Mouse (Mus musculus): ENCODE measurements at regions not wholly inside any gene's neighbourhood (a gene's known extent, or its start where the extent isn't known, plus 50 kb on each side); places are given as distances from the start of the nearest gene placed in this dataset.
A peak's percentile ranks its signal among the peaks of the same experiment; 100 is the strongest.

DNA sequence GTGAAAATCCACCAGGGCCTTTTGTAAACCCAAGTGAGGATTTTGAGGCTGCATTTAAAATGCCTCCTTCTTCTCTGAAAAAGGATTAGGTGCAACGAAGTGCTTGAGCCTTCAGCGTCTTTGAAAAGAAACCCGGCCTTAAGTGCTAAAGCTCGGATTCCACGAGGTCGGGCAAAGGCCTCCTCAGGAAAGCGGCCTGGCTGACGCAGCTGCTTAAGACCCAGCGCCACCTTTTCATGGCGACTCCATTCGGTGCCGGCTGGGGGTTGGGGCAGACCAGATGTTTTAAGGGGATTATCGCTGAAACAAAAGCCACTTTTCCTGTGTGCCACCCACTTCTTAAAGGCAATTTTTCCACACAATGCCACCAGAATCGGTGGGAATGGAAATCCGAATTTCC lies 61.6 kb upstream of the 4932438H23Rik start:
- no peak overlapping the region for H3K27ac ChIP-seq
- H3K4me3 ChIP-seq, result no peak overlapping the region
- intact Hi-C loops (cut with DNase I), result no loop called here
- TF ChIP-seq CTCF (IDR thresholded peaks at IDR 0.05), result no peak
- no peak for DNase-seq (ENCODE audit: extremely low spot score in 1 of 2, low spot score in 2 of 2)

GRCm38 (mm10) chr16:91160679-91161078 lies 64.6 kb upstream of the Olig2 start:
- no peak overlapping the region for H3K4me3 ChIP-seq
- peak; percentile 55 for TF ChIP-seq CTCF (IDR thresholded peaks at IDR 0.05)

GRCm38 (mm10) chr16:91161616-91162015 lies 63.6 kb upstream of the Olig2 start:
- Histone ChIP-seq H3K27ac (no peak overlapping the region), H3K4me3 (no peak overlapping the region)
- intact Hi-C loops (cut with DNase I), result loop anchor here (2.0 kb wide), 2 partner anchors 153 to 191 kb away; no protein-coding TSS in a partner anchor
- DNase-seq (ENCODE audit: extremely low spot score in 1 of 2, low spot score in 2 of 2), result no peak
- TF ChIP-seq CTCF (IDR thresholded peaks at IDR 0.05), result no peak

More at GRCm38 (mm10) chr16:91160679-91161078, 64.6 kb upstream of the Olig2 start:
- intact Hi-C loops (cut with DNase I), result loop anchor here (2.0 kb wide), 2 partner anchors 154 to 192 kb away; no protein-coding TSS in a partner anchor
- peak in 1 of 2 experiments; percentile 20 for DNase-seq (ENCODE audit: extremely low spot score in 1 of 2, low spot score in 2 of 2)
- no peak overlapping the region for H3K27ac ChIP-seq

GRCm38 (mm10) chr16:91162381-91162780 lies 62.9 kb upstream of the Olig2 start:
- DNase-seq (ENCODE audit: extremely low spot score in 1 of 2, low spot score in 2 of 2), result no peak
- TF ChIP-seq CTCF (IDR thresholded peaks at IDR 0.05), result no peak
- intact Hi-C loops (cut with DNase I), result no loop called here
- H3K4me3 ChIP-seq, result no peak overlapping the region
- no peak overlapping the region for H3K27ac ChIP-seq

DNA sequence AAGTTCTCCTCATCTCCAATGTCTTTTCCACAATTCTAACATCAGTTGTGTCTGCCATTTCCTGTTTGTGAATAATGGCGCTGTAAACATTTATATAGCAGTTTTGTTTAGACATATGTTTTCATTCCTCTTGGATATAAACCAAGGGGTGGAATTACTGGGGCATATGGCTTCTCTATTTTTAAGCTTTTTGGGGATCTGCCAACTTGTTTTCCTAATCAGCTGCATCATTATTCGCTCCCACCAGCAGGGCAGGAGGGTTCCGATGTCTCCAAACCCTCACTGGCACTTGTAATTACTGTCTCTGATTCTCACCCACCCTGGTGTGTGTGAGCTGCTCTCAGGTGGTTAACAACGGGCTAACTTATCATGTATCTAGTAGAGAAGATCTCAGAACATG lies 59.4 kb upstream of the Olig2 start:
- TF ChIP-seq CTCF (IDR thresholded peaks at IDR 0.05), result no peak
- H3K27ac ChIP-seq, result no peak overlapping the region
- DNase-seq (ENCODE audit: extremely low spot score in 1 of 2, low spot score in 2 of 2), result no peak
- intact Hi-C loops (cut with DNase I), result loop anchor here (5.0 kb wide), 1 partner anchor 56 kb away; no protein-coding TSS in a partner anchor
- no peak overlapping the region for H3K4me3 ChIP-seq

DNA sequence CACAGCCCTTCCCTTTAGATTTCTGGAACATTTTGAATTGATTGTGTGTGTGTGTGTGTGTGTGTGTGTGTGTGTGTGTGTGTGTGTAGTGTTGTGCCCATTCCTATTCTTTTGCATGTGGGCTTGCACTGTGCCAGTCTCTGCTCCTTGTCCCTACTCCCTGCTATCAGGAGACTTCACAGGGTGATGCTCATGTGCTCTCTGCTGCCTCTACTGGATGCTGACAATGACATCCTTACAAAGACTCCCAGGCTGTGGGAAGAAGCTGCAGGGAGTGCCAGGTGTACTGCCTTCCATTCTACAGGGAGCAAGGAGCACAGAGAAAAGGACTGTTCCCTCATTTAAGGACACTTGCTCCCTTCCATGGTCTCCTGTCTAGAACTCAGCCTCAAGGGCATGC lies 58.4 kb upstream of the Olig2 start:
- peak; percentile 64 for TF ChIP-seq CTCF (IDR thresholded peaks at IDR 0.05)
- peak; percentile 19 to 35 for DNase-seq (ENCODE audit: extremely low spot score in 1 of 2, low spot score in 2 of 2)
- intact Hi-C loops (cut with DNase I), result loop anchor here (5.0 kb wide), 1 partner anchor 55 kb away; no protein-coding TSS in a partner anchor

DNA sequence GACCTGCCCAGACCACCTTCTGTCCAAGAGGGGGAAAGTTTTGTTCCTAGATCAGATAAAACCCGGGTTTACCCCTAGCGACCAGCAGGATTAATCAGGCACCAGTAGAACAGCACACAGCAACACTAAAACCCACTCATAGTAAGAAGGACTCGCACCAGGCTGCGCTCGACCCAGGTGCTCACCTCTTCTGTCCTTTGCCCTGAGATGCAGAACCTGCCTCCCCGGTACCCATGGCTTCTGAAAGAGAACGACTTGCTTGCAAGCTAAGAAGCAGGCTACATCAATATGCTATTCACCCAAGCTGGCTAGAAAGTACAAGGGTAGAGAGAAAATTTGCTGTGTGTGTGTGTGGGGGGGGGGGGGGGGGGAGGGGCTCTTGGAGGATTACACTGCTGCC lies 56.9 kb upstream of the Olig2 start:
- TF ChIP-seq CTCF (IDR thresholded peaks at IDR 0.05), result no peak
- no peak overlapping the region for H3K4me3 ChIP-seq
- intact Hi-C loops (cut with DNase I), result loop anchor here (5.0 kb wide), 1 partner anchor 54 kb away; no protein-coding TSS in a partner anchor
- DNase-seq (ENCODE audit: extremely low spot score in 1 of 2, low spot score in 2 of 2), result no peak
- H3K27ac ChIP-seq, result no peak overlapping the region

More for the DNA sequence above, 58.4 kb upstream of the Olig2 start:
- H3K4me3 ChIP-seq, result no peak overlapping the region
- H3K27ac ChIP-seq, result no peak overlapping the region

- intact Hi-C loops (cut with DNase I), result loop anchor here (5.0 kb wide), 1 partner anchor 52 kb away; no protein-coding TSS in a partner anchor
- no peak for TF ChIP-seq CTCF (IDR thresholded peaks at IDR 0.05)
- H3K27ac ChIP-seq, result no peak overlapping the region
- no peak for DNase-seq (ENCODE audit: extremely low spot score in 1 of 2, low spot score in 2 of 2)
- no peak overlapping the region for H3K4me3 ChIP-seq
Observed at GRCm38 (mm10) chr16:91169829-91170228, 55.4 kb upstream of the Olig2 start.

GRCm38 (mm10) chr16:91171911-91172440 lies 53.3 kb upstream of the Olig2 start:
- intact Hi-C loops (cut with DNase I), result no loop called here
- no peak for DNase-seq (ENCODE audit: extremely low spot score in 1 of 2, low spot score in 2 of 2)
- no peak for TF ChIP-seq CTCF (IDR thresholded peaks at IDR 0.05)
- no peak overlapping the region for H3K27ac ChIP-seq
- no peak overlapping the region for H3K4me3 ChIP-seq

DNA sequence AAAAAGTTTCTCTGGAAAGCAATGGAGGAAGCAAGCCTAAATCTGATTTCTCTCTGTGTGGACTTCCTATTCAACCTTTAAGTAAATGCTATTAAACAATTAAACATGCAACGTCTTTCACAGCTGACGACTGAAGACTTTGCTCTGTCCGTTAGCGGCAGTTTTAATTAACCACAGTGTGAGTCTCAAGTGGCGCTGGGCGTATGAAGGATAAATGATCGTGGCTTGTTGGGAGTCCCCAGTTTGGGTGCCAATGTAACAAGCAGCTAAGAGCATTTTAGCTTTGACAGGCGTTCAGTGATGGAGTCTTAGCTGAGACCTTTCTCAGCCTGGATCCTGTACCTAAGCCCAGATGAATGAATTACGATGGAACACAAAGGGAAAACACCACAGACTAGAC lies 52.7 kb upstream of the Olig2 start:
- intact Hi-C loops (cut with DNase I), result no loop called here
- no peak overlapping the region for H3K27ac ChIP-seq
- no peak for TF ChIP-seq CTCF (IDR thresholded peaks at IDR 0.05)
- H3K4me3 ChIP-seq, result no peak overlapping the region
- no peak for DNase-seq (ENCODE audit: extremely low spot score in 1 of 2, low spot score in 2 of 2)

- Histone ChIP-seq H3K27ac (no peak overlapping the region), H3K4me3 (no peak overlapping the region)
- intact Hi-C loops (cut with DNase I), result no loop called here
- no peak for TF ChIP-seq CTCF (IDR thresholded peaks at IDR 0.05)
- no peak for DNase-seq (ENCODE audit: extremely low spot score in 1 of 2, low spot score in 2 of 2)
Observed at GRCm38 (mm10) chr16:91173241-91173640, 52.0 kb upstream of the Olig2 start.

- Histone ChIP-seq H3K4me3 (no peak overlapping the region), H3K27ac (no peak overlapping the region)
- no peak for TF ChIP-seq CTCF (IDR thresholded peaks at IDR 0.05)
- intact Hi-C loops (cut with DNase I), result no loop called here
- no peak for DNase-seq (ENCODE audit: extremely low spot score in 1 of 2, low spot score in 2 of 2)
Observed at GRCm38 (mm10) chr16:91173870-91174278, 51.4 kb upstream of the Olig2 start.

- Histone ChIP-seq H3K4me3 (no peak overlapping the region), H3K27ac (no peak overlapping the region)
- no peak for DNase-seq (ENCODE audit: extremely low spot score in 1 of 2, low spot score in 2 of 2)
- TF ChIP-seq CTCF (IDR thresholded peaks at IDR 0.05), result no peak
- intact Hi-C loops (cut with DNase I), result no loop called here
Observed at GRCm38 (mm10) chr16:91174401-91174800, 50.9 kb upstream of the Olig2 start.

Measured in left cerebral cortex, adult 2 months (tissue).